Mouse (Mus musculus): Measurements from ENCODE around the gene Myadm. TPM values are rescaled to one million over a fixed set of nuclear protein-coding genes. Genes with fewer than 3 reads are reported as not detected.

The Myadm gene
- total and polyA plus RNA-seq, 3 experiments = 0.62 to 7.4 TPM; not detected in 1

DNA sequence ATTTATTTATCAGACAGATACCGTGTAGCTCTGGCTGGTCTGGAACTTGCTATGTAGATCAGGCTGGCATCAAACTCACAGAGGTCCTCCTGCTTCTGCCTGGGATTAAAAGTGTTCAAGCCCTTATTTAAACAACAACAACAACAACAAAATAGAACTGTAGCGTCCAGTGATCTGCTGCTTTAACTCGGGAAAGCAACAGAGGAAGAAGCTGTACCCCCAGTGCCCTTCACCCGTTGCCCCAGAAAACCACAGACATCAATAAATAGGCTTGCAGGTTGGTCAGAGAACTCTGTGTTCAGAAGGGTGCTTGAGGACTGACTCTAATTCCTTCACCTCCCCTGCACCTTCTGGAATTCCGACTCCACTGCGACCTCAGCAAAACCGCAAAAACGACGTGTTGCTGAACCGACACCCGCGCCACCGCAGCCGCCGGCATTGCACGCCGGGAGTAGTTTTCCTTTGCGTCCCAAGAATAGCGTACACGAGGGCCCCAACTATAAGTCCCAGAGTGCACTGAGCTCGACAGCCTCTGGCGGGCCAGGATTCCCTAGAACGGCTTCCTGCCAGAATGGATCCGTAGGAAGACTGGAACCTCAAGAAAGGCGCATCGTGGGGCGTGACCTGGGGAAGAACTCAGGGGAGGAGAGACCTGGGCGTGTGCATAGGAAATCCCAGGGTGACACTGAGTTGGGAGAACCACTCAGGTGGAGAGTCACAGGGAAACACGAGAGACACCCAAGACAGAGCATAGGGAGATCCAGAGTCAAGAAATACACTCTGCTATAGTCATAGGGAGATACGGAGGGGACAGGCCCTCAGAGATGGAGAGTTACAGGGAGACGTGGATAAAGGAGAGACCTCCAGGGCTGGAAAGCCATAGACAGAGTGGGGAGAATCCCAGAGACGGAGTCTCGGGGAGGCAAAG is 13.0 kb downstream of the Myadm start:
- Histone ChIP-seq H3K27me3 (ENCODE audit: control insufficient read depth in 1 of 2, insufficient read depth in 2 of 2, low read length in 2 of 2) (peaks cover 0 to 2% of the 10 kb centered on the region in 2 experiments; a peak in 2 of 4 replicates), H3K9ac (ENCODE audit: control insufficient read depth, low read depth, low read length, poor library complexity, severe bottlenecking) (no peak overlapping the region), H3K79me2 (ENCODE audit: control insufficient read depth, insufficient read depth, low read length, poor library complexity) (no peaks in the 10 kb centered on the region), H3K4me3 (ENCODE audit: control insufficient read depth in 1 of 2, insufficient read depth in 1 of 2, low read depth in 2 of 2, low read length in 2 of 2) (no peak overlapping the region), H3K27ac (ENCODE audit: control insufficient read depth, low read depth, low read length) (no peak overlapping the region), H3K9me3 (replicated peaks; ENCODE audit: insufficient read depth, low read length) (no peaks in the 10 kb centered on the region), H3K4me1 (ENCODE audit: control insufficient read depth in 1 of 2, insufficient read depth in 2 of 2, low read length in 2 of 2) (no peaks in the 10 kb centered on the region), H3K36me3 (ENCODE audit: control insufficient read depth in 1 of 2, insufficient read depth in 2 of 2, low read length in 2 of 2) (no peaks in the 10 kb centered on the region)
- no peak for DNase-seq (ENCODE audit: low read depth, low spot score)
- TF ChIP-seq GATA1 (IDR thresholded peaks at IDR 0.05; ENCODE audit: low read depth, low read length) = no peak
- TF ChIP-seq MEF2A (IDR thresholded peaks at IDR 0.05; ENCODE audit: extremely low read depth, insufficient replicate concordance, low read depth, low read length, poor library complexity, severe bottlenecking) = no peak
- TF ChIP-seq HCFC1 (IDR thresholded peaks at IDR 0.05; ENCODE audit: low read depth, low read length) = no peak
- no peak for TF ChIP-seq MYB (IDR thresholded peaks at IDR 0.05; ENCODE audit: low read depth, low read length)
- no peak for TF ChIP-seq RCOR1 (IDR thresholded peaks at IDR 0.05; ENCODE audit: low read depth, low read length)
- TF ChIP-seq BHLHE40 (IDR thresholded peaks at IDR 0.05; ENCODE audit: borderline replicate concordance, low read depth, low read length) = no peak
- TF ChIP-seq MYC (IDR thresholded peaks at IDR 0.05; ENCODE audit: low read depth, low read length) = no peak
- TF ChIP-seq NELFE (IDR thresholded peaks at IDR 0.05; ENCODE audit: low read depth, low read length) = no peak
- TF ChIP-seq CTCF (IDR thresholded peaks at IDR 0.05 in 2 of 3, conservative IDR thresholded peaks at IDR 0.05 in 1 of 3; ENCODE audit: control insufficient read depth in 1 of 3, insufficient read depth in 1 of 3, low read depth in 2 of 3, low read length in 3 of 3, poor library complexity in 1 of 3, severe bottlenecking in 1 of 3) = no peak
- TF ChIP-seq ZMIZ1 (IDR thresholded peaks at IDR 0.05; ENCODE audit: low read depth, low read length) = no peak
- TF ChIP-seq TCF12 (IDR thresholded peaks at IDR 0.05; ENCODE audit: low read depth, low read length) = no peak
- TF ChIP-seq UBTF (IDR thresholded peaks at IDR 0.05; ENCODE audit: borderline replicate concordance, insufficient read depth, low read depth, low read length) = no peak
- TF ChIP-seq ZKSCAN1 (IDR thresholded peaks at IDR 0.05; ENCODE audit: low read depth, low read length) = no peak
- no peak for TF ChIP-seq NRF1 (IDR thresholded peaks at IDR 0.05; ENCODE audit: insufficient read depth, low read depth, low read length, poor library complexity, severe bottlenecking)
- no peak for TF ChIP-seq SMC3 (IDR thresholded peaks at IDR 0.05; ENCODE audit: low read depth, low read length)

DNA sequence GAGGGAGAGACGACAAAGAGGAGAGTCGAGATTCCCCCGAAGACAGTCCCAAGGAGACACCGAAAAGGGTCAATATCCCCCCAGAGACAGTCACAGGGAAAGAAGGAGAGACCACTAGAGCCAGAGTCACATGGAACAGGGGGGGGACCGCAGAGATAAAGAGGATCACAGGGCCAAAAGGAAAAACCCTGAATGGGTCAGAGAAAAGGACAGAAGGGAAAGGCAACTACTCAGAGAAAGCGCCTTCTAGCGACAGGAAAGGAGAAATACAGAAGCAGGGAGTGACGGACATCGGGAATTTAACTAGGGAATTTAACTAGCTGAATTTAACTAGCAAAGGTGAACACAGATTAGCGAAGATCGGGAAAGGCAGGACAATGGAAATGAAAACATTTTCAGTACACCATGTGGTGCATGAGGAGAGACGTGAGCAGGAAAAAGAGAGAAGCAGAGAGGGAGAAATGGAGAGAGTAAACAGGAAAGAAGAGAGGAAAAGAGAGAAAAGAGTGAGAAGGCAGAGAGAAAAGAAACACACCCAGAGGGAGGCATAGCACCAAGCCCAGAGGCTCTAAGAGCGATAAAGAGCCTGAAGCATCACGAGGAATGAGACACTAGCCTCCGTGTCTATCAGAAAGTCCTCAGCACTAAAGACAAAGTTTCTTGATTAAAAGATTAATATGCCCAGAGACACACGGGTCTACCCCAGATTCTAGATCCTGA is 13.8 kb downstream of the Myadm start:
- Histone ChIP-seq H3K79me2 (ENCODE audit: control insufficient read depth, insufficient read depth, low read length, poor library complexity) (no peaks in the 10 kb centered on the region), H3K4me1 (ENCODE audit: control insufficient read depth in 1 of 2, insufficient read depth in 2 of 2, low read length in 2 of 2) (no peaks in the 10 kb centered on the region), H3K36me3 (ENCODE audit: control insufficient read depth in 1 of 2, insufficient read depth in 2 of 2, low read length in 2 of 2) (no peaks in the 10 kb centered on the region), H3K4me3 (ENCODE audit: control insufficient read depth in 1 of 2, insufficient read depth in 1 of 2, low read depth in 2 of 2, low read length in 2 of 2) (no peak overlapping the region), H3K9me3 (replicated peaks; ENCODE audit: insufficient read depth, low read length) (no peaks in the 10 kb centered on the region), H3K9ac (ENCODE audit: control insufficient read depth, low read depth, low read length, poor library complexity, severe bottlenecking) (no peak overlapping the region), H3K27me3 (ENCODE audit: control insufficient read depth in 1 of 2, insufficient read depth in 2 of 2, low read length in 2 of 2) (peaks cover 0 to 2% of the 10 kb centered on the region in 2 experiments; a peak in 2 of 4 replicates), H3K27ac (ENCODE audit: control insufficient read depth, low read depth, low read length) (no peak overlapping the region)
- DNase-seq (ENCODE audit: low read depth, low spot score) = no peak
- TF ChIP-seq POLR2A (IDR thresholded peaks at IDR 0.05; ENCODE audit: control insufficient read depth in 1 of 2, insufficient read depth in 1 of 2, low read depth in 1 of 2, low read length in 2 of 2, poor library complexity in 1 of 2) = no peak
- no peak for TF ChIP-seq USF1 (IDR thresholded peaks at IDR 0.05; ENCODE audit: low read depth, low read length)
- TF ChIP-seq MAFK (IDR thresholded peaks at IDR 0.05; ENCODE audit: borderline replicate concordance, low read depth, low read length) = no peak
- TF ChIP-seq SIN3A (IDR thresholded peaks at IDR 0.05; ENCODE audit: low read length) = no peak
- TF ChIP-seq EP300 (IDR thresholded peaks at IDR 0.05; ENCODE audit: low read depth in 1 of 2, low read length in 2 of 2) = no peak
- no peak for TF ChIP-seq MEF2A (IDR thresholded peaks at IDR 0.05; ENCODE audit: extremely low read depth, insufficient replicate concordance, low read depth, low read length, poor library complexity, severe bottlenecking)
- TF ChIP-seq SMC3 (IDR thresholded peaks at IDR 0.05; ENCODE audit: low read depth, low read length) = peak; percentile 30
- peak in 2 of 3 experiments; percentile 42 to 49; a peak in 4 of 6 replicates for TF ChIP-seq CTCF (IDR thresholded peaks at IDR 0.05 in 2 of 3, conservative IDR thresholded peaks at IDR 0.05 in 1 of 3; ENCODE audit: control insufficient read depth in 1 of 3, insufficient read depth in 1 of 3, low read depth in 2 of 3, low read length in 3 of 3, poor library complexity in 1 of 3, severe bottlenecking in 1 of 3)
- TF ChIP-seq RCOR1 (IDR thresholded peaks at IDR 0.05; ENCODE audit: low read depth, low read length) = no peak
- TF ChIP-seq TCF12 (IDR thresholded peaks at IDR 0.05; ENCODE audit: low read depth, low read length) = no peak
- no peak for TF ChIP-seq NRF1 (IDR thresholded peaks at IDR 0.05; ENCODE audit: insufficient read depth, low read depth, low read length, poor library complexity, severe bottlenecking)
- no peak for TF ChIP-seq ZNF384 (IDR thresholded peaks at IDR 0.05; ENCODE audit: low read depth, low read length)
- no peak for TF ChIP-seq POLR2AphosphoS5 (IDR thresholded peaks at IDR 0.05; ENCODE audit: borderline replicate concordance, low read depth, low read length)
- TF ChIP-seq ZKSCAN1 (IDR thresholded peaks at IDR 0.05; ENCODE audit: low read depth, low read length) = no peak
- TF ChIP-seq MXI1 (IDR thresholded peaks at IDR 0.05; ENCODE audit: low read depth, low read length) = no peak
- no peak for TF ChIP-seq ELF1 (IDR thresholded peaks at IDR 0.05; ENCODE audit: low read depth, low read length)
- TF ChIP-seq CHD1 (IDR thresholded peaks at IDR 0.05; ENCODE audit: low read depth, low read length) = no peak
- no peak for TF ChIP-seq UBTF (IDR thresholded peaks at IDR 0.05; ENCODE audit: borderline replicate concordance, insufficient read depth, low read depth, low read length)
